Mouse (Mus musculus) macrophage (primary cell): Measurements from ENCODE around the gene Cstf1. TPM values are rescaled to one million over a fixed set of nuclear protein-coding genes. Genes with fewer than 3 reads are reported as not detected.

Experiments used
- H3K27ac ChIP-seq: fragments of 350-480 bp; formaldehyde crosslinking; 2 replicates; pipeline ENCODE4 v1.9.0; 2021
- H3K36me3 ChIP-seq: fragments of 350-480 bp; formaldehyde crosslinking; 2 replicates; pipeline ENCODE4 v1.9.0; 2021; ENCODE audit errors: inconsistent target
- H3K4me3 ChIP-seq: fragments of 350-480 bp; formaldehyde crosslinking; 2 replicates; pipeline ENCODE4 v1.9.0; 2021; ENCODE audit errors: inconsistent target
- H3K79me2 ChIP-seq: fragments of 350-480 bp; formaldehyde crosslinking; 2 replicates; pipeline ENCODE4 v1.9.0; 2021; ENCODE audit errors: inconsistent target
- WGBS: methylation state at CpG from one replicate; pipeline ENCODE4 v1.1.7; 2026; ENCODE audit warnings: inconsistent platforms; ENCODE audit not compliant: missing documents; 5-methylcytosine and 5-hydroxymethylcytosine counted together
- polyA plus RNA-seq: library from polyadenylated mRNA; stranded (reverse); fragments of 250-400 nt; gene quantifications from 3 replicates; pipeline ENCODE4 v1.2.4, GENCODE M21; 2018; ENCODE audit warnings: inconsistent platforms

The Cstf1 gene
- polyA plus RNA-seq, 1 experiment from 2014 or later, result 12.6 TPM

DNA sequence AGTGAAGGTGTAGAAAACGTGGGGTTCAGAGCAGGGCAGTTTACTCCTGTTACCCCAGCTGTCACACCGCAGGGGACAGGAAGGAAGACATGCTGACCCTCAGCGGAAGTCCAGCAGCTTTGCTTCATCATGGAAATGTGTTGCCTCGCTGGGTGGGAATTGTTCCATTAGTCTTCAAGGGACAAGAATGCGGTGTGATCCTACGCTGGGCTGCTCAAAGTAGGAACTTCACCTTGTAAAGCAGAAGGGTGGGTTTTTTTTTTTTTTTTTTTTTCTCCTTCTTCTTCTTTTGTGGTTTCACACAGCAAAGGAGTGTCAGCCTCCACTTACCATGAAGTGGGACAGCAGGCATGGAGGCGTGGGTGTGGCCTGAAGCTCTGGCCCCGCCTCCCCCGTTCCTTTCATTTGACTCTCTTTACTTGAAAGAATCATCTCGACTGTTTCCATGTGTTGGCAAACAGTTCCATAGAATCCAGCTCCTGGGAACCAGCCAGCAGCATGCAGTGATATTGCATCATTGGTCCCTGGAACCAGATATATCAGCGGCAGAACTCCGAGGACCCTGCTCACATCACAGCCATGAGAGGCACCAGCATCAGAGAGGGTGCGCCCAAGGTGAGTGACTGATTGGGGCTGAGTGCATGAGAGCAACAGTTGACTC lies 23.0 kb downstream of the Cstf1 start, which contains the start of gene Cass4:
Gene Cass4 (plus strand): TSS at position 404 of the 661 bp plus-strand sequence.
- H3K4me3 ChIP-seq, result peak within 1 kb of the TSS; percentile 31
- 8% methylated on average over 12 of the region's 13 CpGs for WGBS
- H3K36me3 ChIP-seq, result no peaks in the 10 kb centered on the region
- 0 out of 2 replicates have a peak, but pooled peaks cover 11% of the 10 kb centered on the region for H3K79me2 ChIP-seq
- peak within 1 kb of the TSS; percentile 42 for H3K27ac ChIP-seq

DNA sequence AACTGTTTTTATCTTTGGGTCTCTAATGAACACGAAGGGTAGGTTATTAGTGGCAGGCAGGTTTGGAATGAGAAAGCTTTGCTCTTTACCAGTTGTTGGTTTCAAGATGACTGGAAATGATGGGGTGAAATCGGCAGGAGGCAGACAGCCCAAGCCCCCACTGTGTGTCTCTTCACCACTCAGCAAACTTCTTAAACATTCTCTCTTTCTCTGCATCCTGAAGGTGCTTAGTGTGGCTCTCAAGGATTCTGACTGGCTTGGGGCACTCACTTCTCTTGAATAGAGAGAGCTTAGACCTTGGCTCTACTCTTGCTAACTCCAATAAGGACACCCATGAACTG lies 23.5 kb downstream of the Cstf1 start:
- Histone ChIP-seq H3K4me3 (peak overlapping the region; percentile 31), H3K79me2 (0 out of 2 replicates have a peak, but pooled peaks cover 11% of the 10 kb centered on the region), H3K27ac (peak overlapping the region; percentile 42), H3K36me3 (no peaks in the 10 kb centered on the region)
- WGBS, result 69% methylated on average over 1 of the region's 2 CpGs

DNA sequence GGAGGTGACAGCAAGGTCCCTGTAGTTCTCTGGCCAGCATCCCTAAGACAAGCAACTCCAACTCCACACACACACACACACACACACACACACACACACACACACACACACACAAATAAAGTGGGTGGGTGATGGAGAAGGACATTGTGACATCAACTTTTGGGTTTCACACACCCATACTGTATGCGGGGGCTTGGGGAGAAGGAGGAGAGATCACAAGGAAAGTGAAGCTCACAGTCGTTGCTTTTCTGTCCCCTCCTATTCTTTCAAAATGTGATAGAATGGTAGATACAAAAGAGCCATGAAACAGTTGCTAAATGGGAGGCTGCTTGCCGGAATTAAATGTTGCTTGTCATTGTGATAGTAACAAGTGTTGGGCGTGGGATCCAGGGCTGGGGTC lies 24.2 kb downstream of the Cstf1 start:
- Histone ChIP-seq H3K79me2 (0 out of 2 replicates have a peak, but pooled peaks cover 11% of the 10 kb centered on the region), H3K36me3 (no peaks in the 10 kb centered on the region), H3K27ac (no peak overlapping the region), H3K4me3 (peak overlapping the region; percentile 31; the same call in 1 of the 2 replicates)
- 91% methylated on average over 2 of the region's 4 CpGs for WGBS

DNA sequence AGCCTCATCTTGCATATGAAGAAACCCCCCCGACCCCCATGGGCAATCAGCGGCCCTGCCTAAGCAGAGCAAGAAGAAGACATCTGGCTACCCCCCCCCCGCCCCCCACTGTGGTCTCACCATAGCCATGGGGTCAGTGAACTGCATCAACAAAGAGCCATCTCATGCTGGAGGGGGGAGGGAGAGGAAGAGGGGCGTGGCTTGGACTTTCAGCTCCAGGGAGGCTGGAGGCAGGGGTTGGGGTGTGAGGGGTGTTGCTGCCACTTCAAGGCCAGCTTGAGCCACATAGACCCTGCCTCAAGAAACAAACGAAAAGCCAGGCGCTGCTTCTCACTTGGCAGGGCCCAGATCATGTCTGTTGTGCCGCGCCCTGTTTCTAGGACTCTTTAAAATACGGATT lies 25.5 kb downstream of the Cstf1 start:
- Histone ChIP-seq H3K36me3 (no peaks in the 10 kb centered on the region), H3K4me3 (no peak overlapping the region), H3K79me2 (0 out of 2 replicates have a peak, but pooled peaks cover 11% of the 10 kb centered on the region), H3K27ac (no peak overlapping the region)
- WGBS, result 91% methylated on average over 9 of the region's 9 CpGs

DNA sequence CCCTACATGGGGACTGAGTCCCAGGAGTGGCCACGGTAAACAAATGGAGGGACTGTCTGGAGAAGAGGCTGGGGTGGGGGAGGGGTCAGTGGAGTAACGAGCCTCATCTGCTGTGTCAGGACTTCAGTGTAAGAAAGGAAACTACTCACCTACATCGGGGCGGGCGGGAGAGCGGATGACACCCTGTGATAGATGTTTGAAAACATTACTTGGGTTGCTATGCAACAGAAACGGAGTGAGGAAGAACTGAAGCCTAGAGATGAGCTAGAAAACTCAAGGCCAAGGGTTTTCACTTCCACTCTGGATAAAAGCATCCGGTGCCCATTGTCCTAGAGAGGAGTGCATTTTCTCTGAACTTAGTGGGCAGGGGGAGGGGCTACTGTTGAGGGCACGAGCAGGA lies 29.4 kb downstream of the Cstf1 start:
- Histone ChIP-seq H3K4me3 (no peak overlapping the region), H3K79me2 (0 out of 2 replicates have a peak, but pooled peaks cover 10% of the 10 kb centered on the region), H3K27ac (peak overlapping the region; percentile 95), H3K36me3 (no peaks in the 10 kb centered on the region)
- 49% methylated on average over 9 of the region's 9 CpGs for WGBS

DNA sequence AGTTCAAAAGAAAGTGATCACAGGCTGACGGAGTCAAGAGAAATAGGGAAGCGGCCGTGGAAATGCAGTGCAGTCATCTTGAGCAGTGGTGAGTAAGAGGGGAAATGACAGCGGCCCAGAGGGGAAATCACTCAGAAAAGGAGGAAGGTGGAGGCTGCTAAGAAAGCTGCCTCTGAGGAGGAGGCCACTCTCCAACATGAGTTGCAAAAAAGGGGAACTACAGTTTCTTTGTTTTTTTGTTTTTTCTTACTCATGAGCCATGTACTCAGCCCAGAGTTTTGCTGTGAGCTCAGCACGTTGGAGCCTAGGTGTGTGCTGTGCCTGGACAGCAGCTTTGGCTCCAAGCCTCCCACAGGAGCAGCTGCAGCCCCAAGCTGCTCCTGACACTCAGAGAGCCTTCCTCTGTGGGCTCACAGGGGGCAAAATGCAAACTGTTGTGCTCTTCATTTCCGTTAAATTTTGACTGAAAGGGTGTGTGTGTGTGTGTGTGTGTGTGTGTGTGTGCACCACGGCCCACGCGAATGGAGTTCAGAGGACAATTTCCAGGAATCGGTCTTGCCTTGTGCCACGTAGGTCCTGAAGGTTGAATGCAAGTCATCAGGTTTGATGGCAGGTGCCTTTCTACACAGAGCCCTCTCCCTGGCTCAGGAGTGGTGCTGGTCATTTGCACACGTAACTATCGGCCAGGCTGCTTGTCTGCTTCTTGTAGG lies 30.8 kb downstream of the Cstf1 start:
- no peak overlapping the region for H3K4me3 ChIP-seq
- 9% methylated on average over 13 of the region's 13 CpGs for WGBS
- H3K79me2 ChIP-seq, result no peaks in the 10 kb centered on the region
- peak overlapping the region; percentile 95 for H3K27ac ChIP-seq
- H3K36me3 ChIP-seq, result no peaks in the 10 kb centered on the region

DNA sequence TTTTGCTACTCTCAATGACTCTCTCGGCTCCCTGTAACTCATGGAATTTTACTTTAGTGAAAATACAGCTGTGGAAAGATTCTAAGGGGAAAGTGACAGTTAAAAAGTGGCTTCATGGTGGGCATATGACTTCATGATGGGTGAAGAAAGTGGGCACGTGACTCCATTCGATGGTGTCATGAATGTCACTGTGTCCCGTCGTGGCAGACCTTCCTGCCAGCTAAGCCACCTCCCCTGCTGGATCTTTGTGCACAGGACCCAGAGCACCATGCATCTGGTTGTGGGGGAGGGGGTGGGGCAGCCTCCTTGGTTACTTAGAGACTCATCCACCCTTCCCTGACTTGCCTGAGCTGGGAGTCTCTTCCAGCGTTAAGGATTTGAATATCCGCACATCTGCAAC lies 33.8 kb downstream of the Cstf1 start:
- Histone ChIP-seq H3K4me3 (no peak overlapping the region), H3K79me2 (no peaks in the 10 kb centered on the region), H3K36me3 (no peaks in the 10 kb centered on the region), H3K27ac (no peak overlapping the region)
- 82% methylated on average over 7 of the region's 7 CpGs for WGBS

DNA sequence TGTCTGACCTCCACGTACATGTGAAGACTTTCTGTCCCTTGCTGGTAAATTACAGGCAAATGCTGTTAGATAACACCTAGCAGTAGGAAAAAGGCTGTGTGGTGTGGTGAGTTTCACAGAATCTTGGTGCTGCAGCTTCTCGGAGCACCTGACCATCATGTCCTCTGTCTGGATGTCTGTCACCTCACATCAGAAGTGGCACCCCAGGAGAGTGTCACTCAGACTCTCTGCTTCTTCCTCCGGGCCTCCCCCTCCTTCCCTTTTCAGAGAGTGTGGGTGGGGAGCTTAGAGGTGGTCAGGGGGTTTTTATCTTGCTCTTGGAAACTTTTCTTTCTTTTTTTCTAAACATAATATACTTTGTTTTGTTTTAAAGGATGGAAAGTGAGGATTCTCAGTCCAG lies 34.5 kb downstream of the Cstf1 start:
- no peak overlapping the region for H3K4me3 ChIP-seq
- H3K27ac ChIP-seq, result no peak overlapping the region
- no peaks in the 10 kb centered on the region for H3K79me2 ChIP-seq
- WGBS, result 75% methylated on average over 3 of the region's 3 CpGs
- H3K36me3 ChIP-seq, result no peaks in the 10 kb centered on the region

DNA sequence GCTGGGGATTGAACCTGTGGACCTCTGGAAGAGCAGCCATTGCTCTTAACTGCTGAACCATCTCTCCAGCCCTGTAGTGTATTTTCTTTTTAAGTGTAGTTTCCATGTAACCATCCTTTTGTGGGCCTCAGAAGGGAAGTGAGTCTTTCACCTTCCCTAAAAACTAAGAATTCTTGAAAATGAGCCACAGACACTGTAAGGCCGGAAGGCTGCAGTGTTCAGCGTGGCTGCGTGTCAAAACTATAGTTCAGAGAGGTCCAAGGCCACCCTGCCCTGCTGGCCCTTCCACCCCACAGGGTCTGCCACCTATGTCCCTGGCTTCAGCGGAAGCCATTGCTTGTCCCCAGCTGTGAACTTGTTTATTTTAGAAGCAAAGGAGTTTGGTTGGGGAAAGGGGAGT lies 35.7 kb downstream of the Cstf1 start:
- H3K79me2 ChIP-seq, result no peaks in the 10 kb centered on the region
- H3K4me3 ChIP-seq, result no peak overlapping the region
- H3K27ac ChIP-seq, result peak overlapping the region; percentile 46
- 32% methylated on average over 4 of the region's 4 CpGs for WGBS
- H3K36me3 ChIP-seq, result no peaks in the 10 kb centered on the region

DNA sequence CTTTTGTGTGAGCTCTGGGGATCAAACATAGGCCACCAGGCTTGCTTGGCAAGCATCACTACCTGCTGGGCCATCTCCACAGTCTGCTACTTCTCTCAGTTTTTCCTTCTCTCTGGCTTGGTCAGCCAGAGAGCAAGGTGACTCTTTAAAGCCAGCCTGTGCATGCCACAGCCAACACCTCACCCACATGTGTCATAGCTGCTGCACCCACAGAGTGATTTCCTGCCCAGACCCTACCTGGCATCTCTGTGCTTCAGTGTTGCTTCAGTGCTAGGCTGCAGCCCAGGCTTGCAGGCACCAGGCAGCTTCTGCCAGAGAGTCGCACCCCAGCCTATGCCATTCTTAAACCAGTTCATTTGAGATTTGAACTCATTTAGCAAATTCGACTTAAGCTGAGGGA lies 37.0 kb downstream of the Cstf1 start:
- H3K36me3 ChIP-seq, result no peaks in the 10 kb centered on the region
- H3K79me2 ChIP-seq, result no peaks in the 10 kb centered on the region
- WGBS, result 85% methylated on average over 2 of the region's 2 CpGs
- H3K27ac ChIP-seq, result no peak overlapping the region
- no peak overlapping the region for H3K4me3 ChIP-seq

DNA sequence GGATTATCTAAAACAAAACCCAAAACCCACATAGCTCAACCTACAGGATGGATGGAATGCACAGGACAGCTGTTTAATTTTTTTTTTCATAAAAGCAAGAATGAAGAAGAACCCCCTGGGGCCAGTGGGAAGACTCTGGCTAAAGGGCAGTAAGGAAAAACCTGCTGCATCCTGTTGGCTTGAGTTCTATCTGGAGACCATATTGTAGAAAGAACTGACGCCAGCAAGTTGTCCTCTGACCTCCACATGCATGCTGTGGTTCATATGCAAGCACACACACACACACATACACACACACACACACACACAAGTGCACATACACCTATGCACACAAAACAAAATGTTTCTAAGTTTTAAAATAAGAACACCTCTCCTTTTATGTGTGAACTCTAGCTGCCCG lies 40.2 kb downstream of the Cstf1 start:
- no peaks in the 10 kb centered on the region for H3K79me2 ChIP-seq
- H3K27ac ChIP-seq, result no peak overlapping the region
- no peaks in the 10 kb centered on the region for H3K36me3 ChIP-seq
- 88% methylated on average over 1 of the region's 2 CpGs for WGBS
- H3K4me3 ChIP-seq, result no peak overlapping the region

DNA sequence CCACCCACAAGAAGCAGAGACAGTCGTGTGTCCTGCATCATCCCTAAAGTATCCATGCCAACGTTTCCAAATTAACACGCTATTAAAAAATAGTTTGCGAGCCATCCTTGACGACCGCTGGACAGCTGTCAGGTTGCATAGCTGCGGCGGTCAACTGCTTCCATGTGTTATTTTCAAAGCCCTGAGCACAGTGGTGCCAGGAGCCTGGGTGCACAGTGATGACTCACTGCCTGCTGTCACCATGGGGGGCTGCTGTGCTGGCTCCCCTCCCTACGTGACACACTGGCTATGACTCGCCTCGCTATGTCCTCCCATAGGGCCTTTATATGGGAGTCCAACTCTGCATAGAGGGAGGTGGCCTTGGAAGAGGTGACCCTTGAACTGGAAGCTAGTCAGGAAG lies 40.6 kb downstream of the Cstf1 start:
- Histone ChIP-seq H3K27ac (no peak overlapping the region), H3K36me3 (no peaks in the 10 kb centered on the region), H3K79me2 (no peaks in the 10 kb centered on the region), H3K4me3 (no peak overlapping the region)
- WGBS, result 90% methylated on average over 11 of the region's 11 CpGs

DNA sequence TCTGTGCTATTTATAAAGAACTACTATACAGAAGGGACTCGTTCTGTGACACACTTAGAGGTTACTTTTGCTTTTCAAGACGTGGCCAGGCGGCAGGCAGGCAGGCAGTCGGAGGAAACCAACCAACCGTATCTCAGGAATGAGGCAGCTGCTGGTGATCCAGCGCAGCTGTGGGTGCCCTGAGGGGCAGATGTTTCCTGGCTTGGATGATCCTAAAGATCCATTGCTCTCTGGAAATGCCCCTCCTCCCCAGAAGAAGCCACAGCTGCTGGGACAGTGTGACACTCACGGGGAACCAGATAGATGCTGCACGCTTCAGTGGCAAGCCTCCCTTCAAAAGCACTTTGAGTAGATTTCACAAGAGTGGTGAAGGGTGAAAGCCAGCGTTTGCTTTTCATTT lies 42.0 kb downstream of the Cstf1 start:
- Histone ChIP-seq H3K36me3 (no peaks in the 10 kb centered on the region), H3K27ac (no peak overlapping the region), H3K79me2 (no peaks in the 10 kb centered on the region), H3K4me3 (no peak overlapping the region)
- 32% methylated on average over 9 of the region's 9 CpGs for WGBS

DNA sequence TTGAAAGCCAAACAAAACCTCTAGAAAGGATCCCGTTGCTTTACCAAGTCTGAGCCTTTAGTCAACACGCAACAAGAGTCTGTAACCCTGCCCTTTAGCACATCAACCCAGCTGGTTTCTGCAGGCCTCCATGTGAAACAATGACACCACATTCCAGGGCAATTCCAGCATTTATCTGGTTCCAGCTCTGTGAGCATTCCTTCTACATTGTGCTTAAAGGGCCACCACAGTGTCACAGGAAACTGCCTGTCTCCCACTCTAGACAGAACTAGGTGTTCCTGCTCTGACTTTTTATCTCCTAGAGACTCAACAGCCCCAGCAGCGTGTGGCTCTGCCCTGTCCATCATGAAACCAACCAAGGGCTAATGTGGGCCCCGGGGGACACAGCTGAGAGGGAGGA lies 42.8 kb downstream of the Cstf1 start:
- WGBS, result 87% methylated on average over 4 of the region's 4 CpGs
- Histone ChIP-seq H3K79me2 (no peaks in the 10 kb centered on the region), H3K4me3 (no peak overlapping the region), H3K36me3 (no peaks in the 10 kb centered on the region), H3K27ac (no peak overlapping the region)

DNA sequence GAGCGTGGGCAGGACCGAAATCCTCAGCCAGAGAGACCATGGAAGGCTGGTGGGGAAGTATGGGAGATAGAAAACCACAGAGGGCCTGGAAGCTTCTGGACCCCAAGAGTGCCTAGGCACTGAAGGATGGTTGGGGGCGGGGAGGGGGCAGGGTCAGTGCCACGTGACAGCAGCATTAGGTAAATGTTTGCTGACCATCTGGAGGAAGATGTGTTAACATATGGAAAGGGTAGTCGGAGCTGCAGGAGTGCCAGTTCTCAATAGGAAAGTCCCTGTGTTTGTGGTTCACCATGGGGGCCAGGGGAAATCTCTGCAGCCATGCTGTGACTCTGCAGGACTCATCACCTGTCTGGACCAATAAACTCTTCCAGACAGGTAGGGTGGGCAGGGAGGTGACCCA lies 43.4 kb downstream of the Cstf1 start:
- no peaks in the 10 kb centered on the region for H3K36me3 ChIP-seq
- no peak overlapping the region for H3K4me3 ChIP-seq
- WGBS, result 90% methylated on average over 5 of the region's 5 CpGs
- no peak overlapping the region for H3K27ac ChIP-seq
- no peaks in the 10 kb centered on the region for H3K79me2 ChIP-seq
